Mouse (Mus musculus): ENCODE data around the gene Lrrc3c. TPM values are rescaled to one million over a fixed set of nuclear protein-coding genes. Genes with fewer than 3 reads are reported as not detected.

The Lrrc3c gene
- not detected for total RNA-seq (2021)
- long read RNA-seq, experiment 1, result 0 reads
- long read RNA-seq, experiment 2, result 0 reads

DNA sequence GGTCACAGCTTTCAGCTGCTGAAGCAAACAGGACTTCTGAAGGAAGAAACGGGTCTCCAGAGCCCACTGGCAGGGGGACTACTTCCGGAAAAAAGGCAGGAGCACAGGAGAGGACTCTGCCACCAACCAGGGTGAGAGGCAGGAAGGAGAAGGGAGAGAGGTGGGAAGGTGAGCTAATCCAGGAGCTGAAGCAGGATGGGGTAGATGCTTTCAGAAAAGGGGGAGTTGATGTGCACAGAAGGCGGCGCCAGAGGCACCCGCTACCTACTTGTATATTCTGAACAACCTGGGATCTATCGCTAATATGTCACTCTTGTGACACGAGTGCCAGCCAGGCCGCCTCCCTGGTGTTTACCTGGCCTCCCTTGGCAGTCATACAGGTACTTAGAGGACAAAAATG is at the start of gene Lrrc3c:
Lrrc3c (plus strand) TSS at position 301 of the 400 bp plus-strand sequence.
- DNase-seq, result no peak

DNA sequence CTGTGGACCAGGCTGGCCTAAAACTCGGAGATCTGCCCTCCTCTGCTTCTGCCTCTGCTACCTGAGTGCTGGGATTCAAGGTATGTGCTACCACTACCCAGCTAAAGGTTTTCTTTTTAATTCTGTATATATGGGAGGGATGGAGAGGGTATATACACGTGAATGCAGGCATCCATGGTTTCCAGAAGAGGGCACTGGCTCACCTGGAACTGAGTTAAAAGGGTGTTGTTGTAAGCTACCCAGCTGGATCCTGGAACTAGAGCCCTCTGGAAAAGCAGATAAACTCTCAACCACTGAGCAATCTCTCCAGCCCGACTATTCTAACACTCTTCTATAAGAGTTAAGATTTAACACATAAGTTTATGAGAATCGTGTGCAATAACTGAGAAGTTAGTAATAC is 48.7 kb upstream of the Lrrc3c start:
- no peak for DNase-seq

DNA sequence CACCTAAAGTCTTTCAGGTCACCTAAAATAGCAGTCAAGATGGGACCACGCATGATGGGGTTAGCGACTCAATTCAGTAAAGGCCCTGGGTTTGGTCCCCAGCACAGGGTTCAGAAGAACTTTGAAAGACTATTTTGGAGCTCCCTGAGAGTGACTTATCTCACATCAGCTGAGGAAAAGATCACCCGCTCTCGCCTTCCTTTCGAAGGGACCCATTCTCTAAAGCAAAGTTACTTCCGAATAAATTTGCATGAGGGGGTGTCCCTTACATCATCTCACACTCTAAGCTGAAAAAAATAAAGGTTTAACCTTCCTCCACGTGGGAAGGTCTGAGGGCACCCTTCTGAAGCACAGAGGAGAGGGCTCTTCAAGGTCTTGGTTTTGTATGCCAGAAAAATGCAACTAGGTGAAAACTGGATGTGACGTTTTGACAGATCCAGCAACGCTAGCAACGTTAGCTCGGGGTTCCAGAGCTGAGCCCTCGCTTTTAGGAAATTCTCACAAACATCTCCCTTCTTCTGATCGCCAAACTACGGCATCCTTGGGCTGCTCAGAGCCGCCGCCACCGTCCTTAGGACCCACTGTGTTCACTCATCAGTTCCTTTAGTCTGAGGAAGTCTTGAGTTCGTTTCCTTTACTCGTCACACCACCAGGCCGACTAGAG is 47.6 kb upstream of the Lrrc3c start:
- no peak for DNase-seq

DNA sequence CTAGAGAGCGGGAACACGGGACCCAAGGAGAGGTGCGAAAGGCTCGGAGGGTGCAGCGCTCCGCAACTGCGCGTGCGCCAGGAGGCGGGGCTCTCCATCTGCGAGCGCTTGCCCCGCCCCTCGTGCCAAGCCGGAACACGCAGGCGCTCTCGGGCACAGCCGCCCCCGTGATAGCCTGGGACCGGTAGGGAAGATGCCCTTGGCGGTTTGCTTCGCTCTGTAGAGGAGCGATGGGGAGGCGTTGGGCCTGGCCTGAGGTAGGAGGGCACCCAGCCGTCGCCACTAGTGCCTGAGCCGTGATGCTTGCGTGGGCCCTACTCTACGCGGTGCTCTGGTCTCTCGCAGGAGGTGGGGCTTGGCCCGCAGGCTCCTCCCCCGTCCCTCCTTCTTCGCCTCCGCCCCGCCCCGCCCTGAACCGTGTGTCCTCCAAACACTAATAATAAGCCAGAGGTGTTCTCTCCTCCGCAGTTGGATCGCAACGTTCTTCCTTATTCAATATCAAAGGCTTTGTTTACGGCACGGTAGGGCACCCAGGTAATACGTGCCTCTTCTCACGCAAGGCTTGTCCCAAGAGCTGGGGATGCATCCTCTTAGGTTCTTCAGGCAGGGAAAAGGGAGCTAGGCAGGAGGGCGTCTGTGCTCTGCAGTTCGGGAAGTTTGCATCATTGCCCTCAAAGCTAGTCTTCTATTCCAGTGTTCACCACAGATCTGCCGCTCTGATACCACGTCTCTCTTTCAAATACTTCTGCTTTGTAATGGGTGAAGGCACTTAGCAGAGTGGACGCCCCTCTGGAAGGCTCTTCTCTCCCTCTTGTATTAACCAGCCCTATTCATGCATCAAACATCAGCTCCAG is 46.9 kb upstream of the Lrrc3c start, which contains the start of gene Zpbp2:
Zpbp2 (plus strand) TSS at position 123 of the 854 bp plus-strand sequence.
- DNase-seq, result peak; percentile 84

DNA sequence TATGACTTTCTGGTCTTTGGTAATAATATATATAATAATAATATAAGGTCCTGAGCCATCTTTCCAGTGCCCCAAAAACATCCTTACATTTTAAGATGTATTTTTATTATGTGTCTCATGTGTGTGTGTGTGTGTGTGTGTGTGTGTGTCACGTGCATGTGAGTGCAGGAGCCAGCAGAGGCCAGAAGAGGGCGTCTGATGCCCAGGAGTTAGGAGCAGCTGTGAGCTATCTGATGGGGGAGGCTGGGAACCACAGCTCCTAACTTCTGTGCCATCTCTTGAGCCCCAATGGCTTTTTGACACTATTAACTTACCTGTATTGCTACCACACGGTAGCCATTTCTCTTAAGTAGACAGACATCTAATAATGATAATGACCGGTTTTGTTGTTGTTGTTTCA is 44.1 kb upstream of the Lrrc3c start:
- no peak for DNase-seq

DNA sequence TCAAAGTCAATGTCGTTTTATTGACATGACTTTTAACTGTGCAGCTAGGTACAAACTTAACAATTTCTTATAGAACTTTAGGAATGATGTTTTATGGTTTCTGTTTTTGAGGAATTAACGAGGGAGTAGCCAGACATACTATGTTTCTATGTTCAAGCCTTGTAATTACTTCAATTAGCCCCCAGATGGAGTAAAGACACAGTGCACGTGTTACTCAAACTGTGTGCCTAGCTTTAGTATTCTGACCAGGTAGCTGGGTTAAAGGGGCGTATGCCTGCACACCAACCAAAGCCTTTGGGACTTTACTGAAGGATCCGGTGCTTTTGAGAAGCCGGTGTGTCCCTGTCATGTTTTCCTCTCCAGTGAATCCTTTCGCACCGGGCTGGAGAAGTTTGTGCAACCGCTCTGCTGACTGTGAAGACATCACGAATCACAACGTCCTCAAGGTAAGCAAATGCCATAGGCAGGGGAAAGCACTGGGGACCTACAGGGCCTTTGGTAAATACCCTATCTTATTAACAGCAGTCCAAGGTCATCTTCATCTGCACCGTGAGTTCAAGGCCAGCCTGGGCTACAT is 42.9 kb upstream of the Lrrc3c start:
- DNase-seq, result no peak

DNA sequence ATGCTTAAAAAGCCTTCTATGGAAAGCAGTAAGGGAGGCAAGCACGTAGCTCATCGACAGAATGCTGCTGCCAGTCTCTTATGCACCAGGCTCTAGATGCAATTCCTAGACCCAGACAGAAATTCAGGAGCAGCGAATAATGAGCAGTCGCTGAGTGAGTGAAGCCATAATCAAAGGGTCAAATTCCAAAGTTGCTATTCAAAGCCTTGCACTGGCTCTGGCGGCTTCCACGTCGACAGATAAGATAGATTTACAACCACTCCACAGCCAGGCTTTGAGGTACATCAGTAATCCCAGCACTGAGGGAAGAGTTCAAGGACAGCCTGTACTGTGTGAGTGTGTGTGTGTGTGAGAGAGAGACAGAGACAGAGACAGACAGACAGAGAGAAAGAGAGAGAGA is 37.1 kb upstream of the Lrrc3c start:
- DNase-seq, result no peak

DNA sequence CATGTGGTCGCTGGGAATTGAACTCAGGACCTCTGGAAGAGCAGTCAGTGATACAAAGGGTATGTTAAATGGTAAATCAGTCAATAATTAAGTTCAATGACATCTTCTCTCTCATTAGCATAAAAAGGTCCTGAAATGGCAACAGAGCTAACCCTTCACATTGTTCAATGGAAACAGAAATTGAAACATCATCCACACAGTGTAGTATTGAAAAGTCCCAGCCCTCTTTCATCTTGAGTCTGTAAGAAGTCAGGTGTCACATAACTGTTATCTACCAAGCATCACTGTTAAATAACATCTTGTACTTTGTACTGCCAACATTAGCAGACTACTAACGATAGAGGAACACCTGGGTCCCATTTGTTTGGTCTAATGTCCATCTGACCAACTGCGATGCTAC is 35.1 kb upstream of the Lrrc3c start:
- DNase-seq, result no peak

DNA sequence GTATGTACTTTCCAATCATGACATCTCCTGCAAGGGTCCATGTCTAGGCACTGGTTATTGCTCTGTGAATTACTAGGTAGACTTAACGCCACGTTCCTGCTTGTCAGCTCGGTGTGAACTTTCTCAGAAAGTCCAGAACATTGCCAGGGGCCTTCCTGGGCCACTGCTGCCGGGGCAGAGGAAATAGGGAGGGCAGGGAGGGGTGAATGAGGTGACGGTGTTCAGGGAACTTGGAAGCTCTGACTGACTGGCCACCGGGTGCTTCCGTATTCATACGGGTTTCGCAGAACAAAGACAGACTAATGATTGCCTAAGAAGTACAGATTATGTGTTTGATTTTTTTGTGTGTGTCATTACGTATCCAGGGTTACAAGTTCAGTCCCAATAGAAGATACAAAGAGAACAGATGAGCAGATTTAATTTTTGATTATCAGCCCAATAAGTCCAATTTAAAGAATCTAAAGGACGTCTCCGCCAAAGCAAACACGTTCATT is 34.1 kb upstream of the Lrrc3c start:
- no peak for DNase-seq

DNA sequence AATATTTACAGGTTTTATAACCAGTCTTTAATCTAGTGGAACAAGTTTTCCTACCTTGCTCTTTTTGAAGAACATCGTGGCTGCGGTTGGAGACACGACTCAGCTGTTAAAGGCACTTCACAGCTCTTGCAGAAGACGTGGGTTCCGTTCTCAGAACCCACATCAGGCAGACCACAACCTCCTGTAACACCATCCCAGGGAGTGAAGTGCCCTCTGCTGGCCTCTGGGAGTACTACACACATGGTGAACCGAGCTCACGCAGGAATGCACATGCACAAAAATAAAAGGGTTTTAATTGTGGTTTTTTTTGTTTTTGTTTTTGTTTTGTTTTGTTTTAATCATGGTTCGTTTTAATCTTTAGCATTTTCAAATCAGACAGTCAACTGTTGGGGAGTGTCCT is 29.8 kb upstream of the Lrrc3c start:
- no peak for DNase-seq

DNA sequence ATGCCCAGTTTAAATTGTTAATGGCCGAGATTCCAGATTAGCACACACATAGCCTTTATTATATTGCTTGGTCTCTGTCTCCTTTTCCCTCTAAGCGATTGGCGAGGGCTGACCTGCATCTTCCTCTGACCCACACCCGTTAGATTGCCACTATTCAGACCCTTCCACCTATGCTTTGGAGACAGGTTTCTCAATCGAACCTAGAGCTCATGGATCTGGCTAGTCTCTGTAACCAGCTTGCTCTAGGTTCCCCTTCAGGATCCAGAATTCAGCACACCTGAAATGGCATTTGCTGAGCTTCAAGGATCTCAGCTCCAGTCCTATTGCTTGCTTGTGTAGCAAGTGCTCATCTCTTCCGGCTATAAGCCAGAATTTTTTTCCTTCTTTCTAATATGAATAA is 28.6 kb upstream of the Lrrc3c start:
- DNase-seq, result no peak

DNA sequence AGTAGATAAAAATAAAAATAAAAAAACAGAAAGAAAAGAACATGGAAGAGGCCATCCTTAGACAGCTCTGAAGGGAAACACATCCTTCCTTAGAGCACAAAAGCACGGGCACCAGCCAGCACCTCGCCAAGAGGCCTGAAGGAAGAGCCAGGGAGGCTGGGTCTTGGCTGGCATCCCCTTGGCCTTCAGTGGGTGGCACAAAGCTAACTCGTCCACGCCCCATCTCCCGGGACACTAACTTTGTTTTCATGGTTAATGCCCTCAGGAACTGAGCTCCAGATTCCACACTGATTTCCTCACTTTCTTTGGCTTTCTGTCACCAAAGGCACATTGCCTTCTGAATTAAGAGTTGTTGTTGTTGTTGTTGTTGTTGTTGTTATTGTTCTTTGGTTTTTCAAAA is 20.3 kb upstream of the Lrrc3c start:
- no peak for DNase-seq

DNA sequence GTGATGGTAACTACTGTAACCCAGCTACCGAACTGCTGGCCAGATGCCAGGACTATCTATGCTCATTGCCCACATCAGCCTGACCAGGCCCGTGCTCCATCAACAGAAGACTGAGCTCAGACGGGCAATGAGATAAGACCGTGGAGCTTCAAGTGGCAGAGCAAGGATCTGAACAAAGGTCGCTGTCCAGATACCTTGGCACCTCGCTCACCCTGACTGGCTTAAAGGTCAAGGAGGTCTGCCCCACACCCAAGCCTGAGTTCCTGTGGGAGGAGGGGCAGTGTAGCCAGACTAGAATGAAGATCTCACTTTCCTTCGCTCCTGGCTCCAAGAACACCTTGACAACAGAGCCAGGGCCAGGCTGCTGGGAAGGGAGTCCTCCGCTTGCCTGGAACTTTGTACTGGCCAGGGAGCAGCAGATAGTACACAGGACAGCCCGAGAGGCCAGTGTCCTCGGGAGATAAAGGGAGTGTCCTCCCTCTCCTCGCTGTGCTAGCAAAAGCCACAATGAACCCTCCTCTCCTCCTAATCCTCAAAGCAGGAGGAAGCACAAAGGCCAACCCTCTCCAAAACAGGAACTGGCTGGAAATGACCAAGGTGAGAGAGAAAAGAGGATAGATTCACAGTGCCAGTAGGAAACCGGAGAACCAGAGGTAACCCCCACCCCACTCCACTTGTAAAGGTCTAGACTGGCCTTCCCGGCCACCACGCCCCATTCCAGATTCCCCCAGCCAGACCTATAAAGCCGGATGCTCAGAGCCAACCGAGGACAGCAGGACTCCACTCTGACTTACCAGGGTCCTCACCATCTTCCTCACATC is 17.6 kb upstream of the Lrrc3c start:
- DNase-seq, result no peak

DNA sequence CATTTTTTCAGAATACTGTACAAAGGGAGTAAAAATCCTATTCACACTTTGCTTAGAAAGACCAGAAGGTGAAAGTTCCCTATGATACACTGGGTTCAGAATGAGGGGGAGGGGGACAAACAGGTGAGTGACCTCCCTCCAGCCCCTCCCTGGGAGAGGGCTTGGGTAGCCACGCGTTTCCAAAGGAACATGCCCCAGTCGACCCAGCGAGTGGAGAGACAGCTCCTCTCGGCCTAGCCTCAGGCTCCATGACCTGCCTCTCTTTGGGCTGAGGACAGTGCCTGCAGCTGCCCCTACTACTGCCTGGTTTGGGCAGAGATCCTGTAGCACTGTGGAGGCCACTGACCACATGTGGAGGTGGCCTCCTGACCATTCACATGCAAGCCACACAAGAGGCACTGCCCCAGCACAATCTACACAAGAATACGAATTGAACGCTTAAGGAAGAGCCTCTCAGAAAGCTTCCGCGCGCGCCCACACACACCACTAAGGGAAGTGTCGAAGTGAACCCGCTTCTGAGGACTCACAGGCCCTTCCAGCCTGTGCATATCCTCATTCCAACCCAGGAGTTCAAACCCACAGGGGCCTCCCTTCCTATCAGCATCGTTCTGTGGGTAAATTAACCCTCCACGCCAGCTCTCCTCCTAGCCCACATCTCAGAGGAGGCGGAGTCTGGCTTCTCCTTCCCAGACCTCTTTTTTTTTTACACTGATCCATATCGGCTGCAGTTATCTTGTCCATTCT is 16.6 kb upstream of the Lrrc3c start:
- DNase-seq, result no peak

DNA sequence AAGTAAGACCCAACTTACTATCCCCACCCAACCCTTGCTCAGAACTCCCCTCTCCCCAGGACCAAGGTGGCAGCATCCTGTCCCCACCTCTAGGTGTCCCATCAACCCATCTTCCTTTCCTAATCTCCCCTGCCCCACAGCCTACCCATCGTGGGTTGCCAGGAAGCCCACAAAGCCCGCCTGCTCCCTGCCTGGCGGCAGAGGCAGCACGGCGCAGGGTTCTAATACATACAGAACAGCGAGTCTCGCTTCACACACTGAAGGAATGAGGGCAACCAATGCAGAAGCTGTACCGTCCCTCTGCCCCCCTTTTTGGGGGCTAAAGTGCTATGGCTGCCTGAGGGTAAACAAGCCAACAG is 16.1 kb upstream of the Lrrc3c start:
- DNase-seq, result no peak

DNA sequence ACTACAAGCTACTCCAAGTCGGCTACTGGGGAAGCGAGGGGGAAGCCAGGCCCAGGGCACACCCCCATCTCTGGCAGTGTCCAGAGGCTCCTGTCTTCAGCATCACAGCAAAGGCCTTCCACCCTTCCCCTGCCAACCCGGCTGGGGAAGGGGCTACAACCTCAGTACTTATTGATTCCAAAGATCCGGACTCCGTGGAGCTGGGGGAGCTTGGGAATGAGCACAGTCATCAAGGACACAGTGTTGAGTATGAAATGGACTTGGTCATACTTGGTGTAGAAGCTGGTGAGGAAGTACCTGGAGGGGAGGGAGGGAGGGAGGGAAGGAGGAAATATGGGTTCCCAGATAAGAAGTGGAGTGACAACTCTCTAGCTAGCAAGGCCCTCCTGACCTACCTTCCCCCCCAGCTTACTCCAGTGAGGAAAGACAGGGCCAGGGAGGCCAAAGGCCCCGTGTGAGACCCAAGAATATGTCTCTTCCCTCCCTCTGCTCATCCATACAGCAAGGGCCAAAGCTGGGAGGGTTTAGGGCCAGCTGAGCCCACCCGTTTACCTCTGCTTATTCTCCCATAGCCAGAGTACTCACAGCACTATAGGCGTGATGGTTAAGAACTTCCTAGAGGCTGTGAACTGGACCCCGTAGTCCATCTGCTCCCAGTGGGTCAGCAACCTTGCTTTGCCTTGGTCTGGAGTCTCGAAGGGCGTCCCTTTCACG is 15.4 kb upstream of the Lrrc3c start:
- DNase-seq, result no peak

DNA sequence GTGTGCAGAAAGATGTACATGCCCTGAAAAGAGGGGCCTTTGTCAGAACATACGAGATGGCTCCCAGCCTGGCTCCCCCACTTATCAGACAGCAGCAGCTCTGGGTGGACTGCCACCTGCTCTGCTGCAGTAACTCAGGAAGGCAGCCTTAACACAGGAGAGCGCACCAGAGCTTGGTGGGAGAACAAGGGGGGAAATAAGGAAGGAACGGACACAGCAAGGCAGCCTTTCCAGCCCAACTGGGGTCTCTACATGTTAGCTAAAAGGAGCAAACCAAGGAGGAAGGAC is 14.9 kb upstream of the Lrrc3c start:
- DNase-seq, result no peak

DNA sequence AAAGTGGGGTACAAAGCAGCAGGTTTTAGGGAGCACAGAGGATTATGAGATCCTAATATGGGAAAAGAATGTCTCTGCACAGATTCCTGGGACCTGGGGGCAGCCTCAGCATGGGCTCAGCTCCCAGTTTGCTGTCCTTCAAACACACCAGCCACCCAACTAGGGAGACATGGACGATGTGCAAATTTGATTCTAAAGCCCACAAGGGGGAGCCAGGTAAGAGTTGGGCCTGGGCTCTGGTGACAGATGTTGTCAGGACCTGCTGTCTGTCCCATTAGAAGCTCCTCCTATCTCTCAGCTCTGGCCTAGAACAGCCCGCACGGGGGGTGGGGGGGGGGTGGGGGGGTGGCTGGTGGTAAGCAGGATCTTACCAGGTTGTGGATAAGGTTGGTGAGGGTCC is 14.5 kb upstream of the Lrrc3c start:
- DNase-seq, result no peak

DNA sequence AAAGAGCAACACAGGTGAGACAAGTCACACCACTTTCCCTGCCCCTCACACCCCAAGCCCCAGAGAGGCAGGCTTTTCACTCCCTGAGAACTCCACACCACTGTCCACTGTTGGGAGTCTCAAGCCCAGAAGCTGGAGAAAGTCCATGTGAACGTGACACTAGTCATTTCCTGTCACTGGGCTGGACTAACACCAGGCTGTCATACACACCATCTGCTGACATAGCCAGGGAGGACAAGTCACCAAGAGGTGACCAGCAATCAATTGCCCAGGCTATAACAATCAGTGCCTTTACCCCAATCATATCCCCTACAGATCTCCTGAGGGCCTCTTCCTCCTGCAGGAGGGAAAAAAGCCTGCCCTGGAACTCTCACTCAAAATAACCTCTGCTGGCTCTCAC is 13.9 kb upstream of the Lrrc3c start:
- no peak for DNase-seq

DNA sequence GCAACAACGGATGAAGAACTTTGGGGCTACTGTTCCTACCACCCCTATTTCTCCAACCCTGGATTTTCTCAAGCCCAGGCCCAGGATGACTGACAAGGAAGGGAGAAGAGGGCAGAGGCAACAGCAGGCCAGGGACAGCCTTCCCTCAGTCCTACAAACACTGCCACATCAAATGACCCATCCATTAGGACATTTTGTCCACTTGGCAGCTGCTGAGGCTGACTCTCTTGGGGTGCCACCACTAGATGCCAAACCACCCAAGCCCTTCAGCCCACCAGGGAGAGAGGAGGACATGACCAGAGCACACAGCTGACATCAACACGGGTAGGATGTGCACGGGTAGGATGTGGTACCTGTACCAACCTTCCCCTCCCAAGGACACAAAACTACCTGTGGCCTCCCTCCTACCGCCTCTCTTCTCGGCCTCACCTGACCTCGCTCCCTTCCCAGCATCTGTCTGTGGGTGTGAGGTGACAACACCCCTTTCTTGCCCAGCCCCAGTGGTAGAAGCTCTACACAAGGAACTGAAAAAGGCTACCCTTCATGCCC is 13.4 kb upstream of the Lrrc3c start:
- no peak for DNase-seq

All from gastrocnemius, postnatal 10 days (tissue).